Comparison of ENCODE assay signal across 7 mouse cellular contexts in the genomic region with DNA sequence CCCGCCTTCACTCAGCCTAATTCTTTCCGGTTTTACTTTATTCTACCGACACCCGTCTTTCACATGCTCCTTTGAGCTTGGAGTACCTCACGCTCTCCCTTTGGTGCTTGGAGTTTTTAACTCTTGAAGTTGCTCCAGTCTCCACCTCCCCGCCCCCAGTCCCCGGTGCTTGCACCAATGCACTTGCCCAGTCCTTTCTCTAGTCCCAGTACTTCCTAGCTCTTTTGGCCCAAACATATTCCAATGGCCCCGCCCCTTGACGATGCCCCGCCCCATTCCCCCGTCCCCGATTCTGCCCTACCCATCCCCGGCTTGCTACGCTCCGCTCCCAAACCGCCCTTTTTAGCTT. TPM values are rescaled to one million over a fixed set of nuclear protein-coding genes. Genes with fewer than 3 reads are reported as not detected.
DNase-seq lines count a peak whose midpoint lies in the region; ATAC-seq and TF ChIP-seq lines count a peak whose summit lies in the region.

No protein-coding gene starts in this region.

- peak overlapping the region; percentile 93 for H3K9ac ChIP-seq in ES-E14 (ENCODE audit: insufficient read depth, low read depth, low read length, poor library complexity, severe bottlenecking)
- H3K9ac ChIP-seq in embryonic facial prominence, embryonic 11.5 days (replicated peaks; ENCODE audit: low read length), result peak overlapping the region; percentile 57
- H3K9ac ChIP-seq in heart, embryonic 12.5 days, result peak overlapping the region; percentile 72

- in situ Hi-C loops in ES-E14 (cut with MboI; ENCODE audit: low sequenced_read_pairs in 2 of 2, unreplicated experiment in 2 of 2), result no loop called here

- peaks cover 10% of the 10 kb centered on the region for H3K9me3 ChIP-seq in ES-E14 (ENCODE audit: control insufficient read depth, insufficient read depth, low read depth, low read length)
- H3K9me3 ChIP-seq in embryonic facial prominence, embryonic 11.5 days (replicated peaks; ENCODE audit: control insufficient read depth, low read length), result no peaks in the 10 kb centered on the region
- no peaks in the 10 kb centered on the region for H3K9me3 ChIP-seq in heart, embryonic 12.5 days (replicated peaks)

- peak; percentile 44 for ATAC-seq in CD4-positive, CD25-positive, alpha-beta regulatory T cell, adult 4 months
- ATAC-seq in embryonic facial prominence, embryonic 11.5 days (replicated peaks; ENCODE audit: insufficient number of reproducible peaks, low FRiP score, low TSS enrichment, low read depth), result peak; percentile 94
- ATAC-seq in heart, embryonic 12.5 days (ENCODE audit: insufficient number of reproducible peaks, low FRiP score), result peak; percentile 91

- peak overlapping the region; percentile 92 to 100 for H3K4me3 ChIP-seq in ES-E14 (ENCODE audit: insufficient read depth in 1 of 2, low read depth in 1 of 2, low read length in 2 of 2, poor library complexity in 1 of 2, severe bottlenecking in 1 of 2)
- H3K4me3 ChIP-seq in embryonic facial prominence, embryonic 11.5 days (ENCODE audit: low read depth, low read length), result peak overlapping the region; percentile 77
- peak overlapping the region; percentile 81 for H3K4me3 ChIP-seq in heart, embryonic 12.5 days

- H3K36me3 ChIP-seq in ES-E14 (ENCODE audit: control insufficient read depth, insufficient read depth, low read length, poor library complexity, severe bottlenecking), result no peaks in the 10 kb centered on the region
- H3K36me3 ChIP-seq in embryonic facial prominence, embryonic 11.5 days (replicated peaks; ENCODE audit: control insufficient read depth, insufficient read depth, low read depth, low read length), result no peaks in the 10 kb centered on the region
- no peaks in the 10 kb centered on the region for H3K36me3 ChIP-seq in heart, embryonic 12.5 days

- peak overlapping the region; percentile 82 for H3K4me2 ChIP-seq in embryonic facial prominence, embryonic 11.5 days (ENCODE audit: low read depth, low read length)
- peak overlapping the region; percentile 55 for H3K4me2 ChIP-seq in heart, embryonic 12.5 days

- WGBS in embryonic facial prominence, embryonic 11.5 days, result under 1% methylated on average over 16 of the region's 16 CpGs
- WGBS in heart, embryonic 12.5 days, result 1% methylated on average over 16 of the region's 16 CpGs

- peak overlapping the region; percentile 90 for H3K27ac ChIP-seq in ES-E14 (ENCODE audit: insufficient read depth, low read depth, low read length, poor library complexity, severe bottlenecking)
- peak overlapping the region; percentile 78; the same call in 1 of the 2 replicates for H3K27ac ChIP-seq in embryonic facial prominence, embryonic 11.5 days (replicated peaks; ENCODE audit: low read depth, low read length)
- peak overlapping the region; percentile 90 for H3K27ac ChIP-seq in heart, embryonic 12.5 days (ENCODE audit: poor library complexity, severe bottlenecking)

- no peaks in the 10 kb centered on the region for H3K27me3 ChIP-seq in embryonic facial prominence, embryonic 11.5 days (ENCODE audit: control insufficient read depth, insufficient read depth, low read length)
- H3K27me3 ChIP-seq in heart, embryonic 12.5 days (replicated peaks), result no peaks in the 10 kb centered on the region

- DNase-seq in ES-E14 (ENCODE audit: low read depth, low spot score), result peak; percentile 82
- DNase-seq in embryonic facial prominence, embryonic 11.5 days (ENCODE audit: low spot score), result peak; percentile 85
- DNase-seq in kidney, postnatal 14 days, result peak; percentile 89
- peak; percentile 86 to 88 for DNase-seq in lung, postnatal 4 days
- DNase-seq in urinary bladder, postnatal 14 days (ENCODE audit: low spot score), result peak; percentile 83

- H3K4me1 ChIP-seq in ES-E14 (ENCODE audit: control insufficient read depth in 2 of 2, insufficient read depth in 2 of 2, low read length in 2 of 2, poor library complexity in 1 of 2), result peaks cover 0 to 2% of the 10 kb centered on the region in 2 experiments; a peak in 1 of 4 replicates
- peaks cover 2% of the 10 kb centered on the region for H3K4me1 ChIP-seq in embryonic facial prominence, embryonic 11.5 days (ENCODE audit: control insufficient read depth, insufficient read depth, low read length)
- H3K4me1 ChIP-seq in heart, embryonic 12.5 days (replicated peaks), result peaks cover 5% of the 10 kb centered on the region

TF ChIP-seq in ES-E14, 5 proteins besides CTCF, POLR2A, EP300 and RAD21:
- TF ChIP-seq ZC3H11A (IDR thresholded peaks at IDR 0.05; ENCODE audit: borderline replicate concordance, low read depth, low read length) (no peak), ZNF384 (IDR thresholded peaks at IDR 0.05; ENCODE audit: low read depth, low read length) (no peak), CHD2 (IDR thresholded peaks at IDR 0.05; ENCODE audit: low read depth, low read length) (no peak), MAFK (IDR thresholded peaks at IDR 0.05; ENCODE audit: insufficient read depth, low read depth, low read length) (no peak), HCFC1 (IDR thresholded peaks at IDR 0.05; ENCODE audit: borderline replicate concordance, insufficient read depth, low read length) (no peak)

RNA-seq across cellular contexts. Expression of a gene that starts 0.5 kb away (rescaled TPM):
- polyA plus RNA-seq in CD4-positive, CD25-positive, alpha-beta regulatory T cell, adult 4 months (2017; shearing (Covaris generic)), result 1 to 10 TPM; 7.4 to 9.5 TPM
- total RNA-seq in ES-E14 (2012; rRNA removed), result 8.9 and 9.6 TPM in 2 replicates
- 22.7 and 24.5 TPM in 2 replicates for polyA plus RNA-seq in embryonic facial prominence, embryonic 11.5 days (2014; fragmentation: Nextera tagmentation; extraction: Ambion mirVana)
- polyA plus RNA-seq in heart, embryonic 12.5 days (2016; fragmentation: Nextera tagmentation; extraction: Ambion mirVana), result 14.3 and 14.4 TPM in 2 replicates

RNA-seq across cellular contexts. Expression of a gene that starts 9.4 kb away (rescaled TPM):
- 10 to 100 TPM; 19.0 to 22.3 TPM for polyA plus RNA-seq in CD4-positive, CD25-positive, alpha-beta regulatory T cell, adult 4 months (2017; shearing (Covaris generic))
- total RNA-seq in ES-E14 (2012; rRNA removed), result 72.0 and 85.9 TPM in 2 replicates
- polyA plus RNA-seq in embryonic facial prominence, embryonic 11.5 days (2014; fragmentation: Nextera tagmentation; extraction: Ambion mirVana), result 18.0 and 19.7 TPM in 2 replicates
- polyA plus RNA-seq in heart, embryonic 12.5 days (2016; fragmentation: Nextera tagmentation; extraction: Ambion mirVana), result 30.6 and 32.3 TPM in 2 replicates

Comparison
In these comparisons a context has a peak if more than half of its experiments do, and no peak if none do; other contexts are left out.
1. Peak in every context shown above with its lines: DNase-seq, ATAC-seq, H3K4me3 ChIP-seq and H3K27ac ChIP-seq.
2. ATAC-seq: peak in every context shown above with its lines; median percentile 94 in embryonic facial prominence, embryonic 11.5 days; 91 in heart, embryonic 12.5 days; 44 in CD4-positive, CD25-positive, alpha-beta regulatory T cell, adult 4 months.